Comparison of ENCODE assay signal across 29 mouse cellular contexts in genomic region chr19:50491121-50491520, GRCm38 (mm10).
DNase-seq lines count a peak whose midpoint lies in the region; ATAC-seq lines count a peak whose summit lies in the region.
"Had no signal": no experiment of that assay in that cellular context is flagged by ENCODE, and none has a peak within 500 bp of the region (broad histone marks: within the 10 kb centered on the region; RNA-seq: fewer than 3 reads in every experiment).

No protein-coding gene starts in this region.

- H3K36me3 ChIP-seq in forebrain, embryonic 14.5 days (ENCODE audit: control insufficient read depth, insufficient read depth, low read length) = no peaks in the 10 kb centered on the region
- no peaks in the 10 kb centered on the region for H3K36me3 ChIP-seq in forebrain, embryonic 12.5 days (replicated peaks)
- no peaks in the 10 kb centered on the region for H3K36me3 ChIP-seq in midbrain, embryonic 11.5 days (ENCODE audit: control insufficient read depth, insufficient read depth, low read length)
- no peaks in the 10 kb centered on the region for H3K36me3 ChIP-seq in midbrain, embryonic 14.5 days (ENCODE audit: control insufficient read depth, insufficient read depth, low read length)
- no peaks in the 10 kb centered on the region for H3K36me3 ChIP-seq in forebrain, embryonic 16.5 days (ENCODE audit: control insufficient read depth, insufficient read depth)
- H3K36me3 ChIP-seq: embryonic facial prominence, embryonic 10.5 days; embryonic facial prominence, embryonic 13.5 days; G1E; heart, embryonic 12.5 days; heart, embryonic 15.5 days; hindbrain, embryonic 10.5 days had no signal

- H3K9me3 ChIP-seq in forebrain, embryonic 14.5 days (replicated peaks; ENCODE audit: control insufficient read depth, low read length) = no peaks in the 10 kb centered on the region
- no peaks in the 10 kb centered on the region for H3K9me3 ChIP-seq in forebrain, embryonic 12.5 days
- no peaks in the 10 kb centered on the region for H3K9me3 ChIP-seq in midbrain, embryonic 11.5 days (ENCODE audit: control insufficient read depth, low read length)
- H3K9me3 ChIP-seq in midbrain, embryonic 14.5 days (ENCODE audit: control insufficient read depth, low read length) = no peaks in the 10 kb centered on the region
- H3K9me3 ChIP-seq in forebrain, embryonic 16.5 days (ENCODE audit: control insufficient read depth, low read length) = no peaks in the 10 kb centered on the region
- H3K9me3 ChIP-seq: embryonic facial prominence, embryonic 10.5 days; embryonic facial prominence, embryonic 13.5 days; heart, embryonic 12.5 days; heart, embryonic 15.5 days; hindbrain, embryonic 10.5 days had no signal

- H3K27me3 ChIP-seq in forebrain, embryonic 14.5 days (replicated peaks; ENCODE audit: control insufficient read depth, insufficient read depth, low read length) = no peaks in the 10 kb centered on the region
- H3K27me3 ChIP-seq in forebrain, embryonic 12.5 days = no peaks in the 10 kb centered on the region
- H3K27me3 ChIP-seq in midbrain, embryonic 11.5 days (ENCODE audit: control insufficient read depth, insufficient read depth, low read length) = no peaks in the 10 kb centered on the region
- no peaks in the 10 kb centered on the region for H3K27me3 ChIP-seq in midbrain, embryonic 14.5 days (ENCODE audit: control insufficient read depth, insufficient read depth, low read length)
- no peaks in the 10 kb centered on the region for H3K27me3 ChIP-seq in forebrain, embryonic 16.5 days (replicated peaks; ENCODE audit: control insufficient read depth, insufficient read depth, low read length)
- H3K27me3 ChIP-seq: CH12.LX; embryonic facial prominence, embryonic 13.5 days; heart, embryonic 12.5 days; heart, embryonic 15.5 days had no signal

- ATAC-seq in forebrain, embryonic 14.5 days = peak; percentile 67
- ATAC-seq in forebrain, embryonic 12.5 days (ENCODE audit: low FRiP score) = no peak
- ATAC-seq in midbrain, embryonic 11.5 days (ENCODE audit: low FRiP score) = no peak
- no peak for ATAC-seq in midbrain, embryonic 14.5 days (ENCODE audit: low FRiP score, low TSS enrichment)
- ATAC-seq in forebrain, embryonic 16.5 days = peak; percentile 71
- ATAC-seq: intestine, postnatal 0 days had no signal

- 68% methylated on average over 3 of the region's 3 CpGs for WGBS in forebrain, embryonic 14.5 days
- 82% methylated on average over 3 of the region's 3 CpGs for WGBS in forebrain, embryonic 12.5 days
- WGBS in midbrain, embryonic 11.5 days = 97% methylated on average over 3 of the region's 3 CpGs
- WGBS in midbrain, embryonic 14.5 days = 95% methylated on average over 3 of the region's 3 CpGs
- 44% methylated on average over 3 of the region's 3 CpGs for WGBS in forebrain, embryonic 16.5 days

- peaks cover 4% of the 10 kb centered on the region; the same call in 1 of the 2 replicates for H3K4me1 ChIP-seq in forebrain, embryonic 14.5 days (ENCODE audit: control insufficient read depth, insufficient read depth, low read length)
- H3K4me1 ChIP-seq in forebrain, embryonic 12.5 days = peaks cover 18% of the 10 kb centered on the region
- peaks cover 7% of the 10 kb centered on the region; the same call in 1 of the 2 replicates for H3K4me1 ChIP-seq in midbrain, embryonic 11.5 days (ENCODE audit: control insufficient read depth, insufficient read depth, low read length)
- peaks cover 18% of the 10 kb centered on the region; the same call in 1 of the 2 replicates for H3K4me1 ChIP-seq in midbrain, embryonic 14.5 days (ENCODE audit: control insufficient read depth, insufficient read depth, low read length)
- H3K4me1 ChIP-seq in forebrain, embryonic 16.5 days (replicated peaks; ENCODE audit: control insufficient read depth, insufficient read depth, low read length) = peaks cover 18% of the 10 kb centered on the region
- H3K4me1 ChIP-seq: embryonic facial prominence, embryonic 10.5 days had no signal

- no peak overlapping the region for H3K9ac ChIP-seq in forebrain, embryonic 14.5 days (ENCODE audit: low read length)
- H3K9ac ChIP-seq in forebrain, embryonic 12.5 days = no peak overlapping the region
- H3K9ac ChIP-seq in midbrain, embryonic 11.5 days (ENCODE audit: low read length) = no peak overlapping the region
- H3K9ac ChIP-seq in midbrain, embryonic 14.5 days (replicated peaks; ENCODE audit: low read length) = no peak overlapping the region
- no peak overlapping the region for H3K9ac ChIP-seq in forebrain, embryonic 16.5 days (replicated peaks; ENCODE audit: low read depth, low read length)
- H3K9ac ChIP-seq: embryonic facial prominence, embryonic 13.5 days; heart, embryonic 12.5 days; heart, embryonic 15.5 days; hindbrain, embryonic 14.5 days had no signal

- no peak overlapping the region for H3K4me3 ChIP-seq in forebrain, embryonic 14.5 days (ENCODE audit: low read depth, low read length)
- H3K4me3 ChIP-seq in forebrain, embryonic 12.5 days (replicated peaks) = no peak overlapping the region
- no peak overlapping the region for H3K4me3 ChIP-seq in midbrain, embryonic 11.5 days (ENCODE audit: low read depth, low read length)
- H3K4me3 ChIP-seq in midbrain, embryonic 14.5 days (replicated peaks; ENCODE audit: low read depth, low read length) = no peak overlapping the region
- no peak overlapping the region for H3K4me3 ChIP-seq in forebrain, embryonic 16.5 days (replicated peaks; ENCODE audit: low read length)
- H3K4me3 ChIP-seq: embryonic facial prominence, embryonic 10.5 days; embryonic facial prominence, embryonic 13.5 days; erythroblast, embryonic 14.5 days; heart, embryonic 12.5 days; heart, embryonic 15.5 days; hindbrain, embryonic 10.5 days had no signal

- H3K4me2 ChIP-seq in forebrain, embryonic 14.5 days (ENCODE audit: low read length) = no peak overlapping the region
- H3K4me2 ChIP-seq in forebrain, embryonic 12.5 days = no peak overlapping the region
- no peak overlapping the region for H3K4me2 ChIP-seq in midbrain, embryonic 11.5 days
- H3K4me2 ChIP-seq in midbrain, embryonic 14.5 days (ENCODE audit: low read length) = no peak overlapping the region
- no peak overlapping the region for H3K4me2 ChIP-seq in forebrain, embryonic 16.5 days (ENCODE audit: low read length)
- H3K4me2 ChIP-seq: embryonic facial prominence, embryonic 13.5 days; heart, embryonic 12.5 days; heart, embryonic 15.5 days; hindbrain, embryonic 14.5 days had no signal

- H3K27ac ChIP-seq in forebrain, embryonic 14.5 days (ENCODE audit: low read depth, low read length) = no peak overlapping the region
- no peak overlapping the region for H3K27ac ChIP-seq in forebrain, embryonic 12.5 days
- no peak overlapping the region for H3K27ac ChIP-seq in midbrain, embryonic 11.5 days (ENCODE audit: low read depth, low read length)
- no peak overlapping the region for H3K27ac ChIP-seq in midbrain, embryonic 14.5 days (replicated peaks; ENCODE audit: low read depth, low read length)
- no peak overlapping the region for H3K27ac ChIP-seq in forebrain, embryonic 16.5 days (ENCODE audit: low read length)
- H3K27ac ChIP-seq: embryonic facial prominence, embryonic 10.5 days; embryonic facial prominence, embryonic 13.5 days; heart, embryonic 15.5 days; hindbrain, embryonic 10.5 days; hindbrain, embryonic 14.5 days had no signal

- DNase-seq in forebrain, embryonic 14.5 days (ENCODE audit: low spot score) = peak; percentile 63
- DNase-seq in midbrain, embryonic 11.5 days (ENCODE audit: low spot score, missing footprints) = peak; percentile 45
- DNase-seq in midbrain, embryonic 14.5 days = no peak
- DNase-seq in Muller cell, postnatal 12 days (ENCODE audit: inconsistent ontology term) = peak; percentile 52
- no peak for DNase-seq in frontal cortex, adult 2 months (ENCODE audit: extremely low spot score in 1 of 2, low spot score in 1 of 2)
- DNase-seq: adrenal gland, adult 2 months; adrenal gland, postnatal 14 days; B cell, adult 2 months; cerebellum, adult 11-12 months; cerebellum, adult 8-10 months; cerebellum, postnatal 10 days; cerebellum, postnatal 36 days; embryo, embryonic 11 days; gastrocnemius, postnatal 25 days; heart, adult 18-20 months; heart, postnatal 10 days; heart, postnatal 36 days had no signal

Comparison
In these comparisons a context has a peak if more than half of its experiments do, and no peak if none do; other contexts are left out.
1. ATAC-seq: peak in forebrain, embryonic 14.5 days (single experiment) and forebrain, embryonic 16.5 days (single experiment); none in forebrain, embryonic 12.5 days (single experiment), midbrain, embryonic 11.5 days (single experiment) and midbrain, embryonic 14.5 days (single experiment).
2. DNase-seq: peak in forebrain, embryonic 14.5 days (single experiment), midbrain, embryonic 11.5 days (single experiment) and Muller cell, postnatal 12 days (single experiment); none in midbrain, embryonic 14.5 days (single experiment) and frontal cortex, adult 2 months (0 of 2).